Mouse (Mus musculus) intestine, embryonic 14.5 days (tissue): ENCODE results near the gene Snhg11. TPM values are rescaled to one million over a fixed set of nuclear protein-coding genes. Genes with fewer than 3 reads are reported as not detected.
A peak's percentile ranks its signal among the peaks of the same experiment; 100 is the strongest.

Source experiments
- ATAC-seq: fragments of 200-750 bp; cut with Nextera tagmentation; replicated peaks from 2 replicates; pipeline ENCODE4 v1.8.0; 2017; ENCODE audit warnings: low read depth, moderate number of reproducible peaks, moderate TSS enrichment, moderate library complexity; ENCODE audit not compliant: low FRiP score, low TSS enrichment
- DNase-seq: peaks from one replicate; pipeline ENCODE4 v3.0.0-alpha.2; 2018; ENCODE audit warnings: low spot score
- H3K27ac ChIP-seq: fragments of 300-500 bp; sonication (generic); 2 replicates; pipeline ENCODE4 v1.5.1; 2014; ENCODE audit warnings: low read depth, mild to moderate bottlenecking, control low read depth
- H3K27me3 ChIP-seq: fragments of 300-500 bp; sonication (generic); replicated peaks from 2 replicates; pipeline ENCODE4 v1.6.1; 2014; ENCODE audit warnings: low read length, control low read depth; ENCODE audit not compliant: control insufficient read depth, insufficient read depth
- H3K36me3 ChIP-seq: fragments of 300-500 bp; sonication (generic); 2 replicates; pipeline ENCODE4 v1.6.1; 2014; ENCODE audit warnings: low read length, control low read depth; ENCODE audit not compliant: control insufficient read depth, insufficient read depth
- H3K4me1 ChIP-seq: fragments of 300-500 bp; sonication (generic); replicated peaks from 2 replicates; pipeline ENCODE4 v1.6.1; 2014; ENCODE audit warnings: low read length, control low read depth, mixed read lengths; ENCODE audit not compliant: control insufficient read depth, insufficient read depth
- H3K4me2 ChIP-seq: fragments of 300-500 bp; sonication (generic); 2 replicates; pipeline ENCODE4 v1.6.1; 2014; ENCODE audit warnings: low read length
- H3K4me3 ChIP-seq: fragments of 300-500 bp; sonication (generic); 2 replicates; pipeline ENCODE4 v1.5.1; 2014; ENCODE audit warnings: low read depth, low read length, control low read depth, mixed read lengths
- H3K9ac ChIP-seq: fragments of 300-500 bp; sonication (generic); 2 replicates; pipeline ENCODE4 v1.6.1; 2014; ENCODE audit warnings: mild to moderate bottlenecking, low read length
- H3K9me3 ChIP-seq: fragments of 300-500 bp; sonication (generic); 2 replicates; pipeline ENCODE4 v1.6.1; 2016; ENCODE audit warnings: low read length, control low read depth; ENCODE audit not compliant: control insufficient read depth
- WGBS: fragments of 180-500 bp; shearing (Covaris S2); extraction: QIAGEN DNeasy Blood & Tissue Kit; methylation state at CpG from one replicate; pipeline ENCODE4 v1.1.7; 2014; 5-methylcytosine and 5-hydroxymethylcytosine counted together
- polyA plus RNA-seq: library from polyadenylated mRNA; unstranded; fragments of >200 nt; fragmentation: Nextera tagmentation; extraction: Ambion mirVana; gene quantifications from 2 replicates; pipeline ENCODE4 v1.2.1, GENCODE M21; 2014

Gene Snhg11
- polyA plus RNA-seq, 1 experiment from 2014 or later, result 6.1 TPM

- 21% methylated on average over 14 of the region's 14 CpGs for WGBS
- Histone ChIP-seq H3K9ac (peak overlapping the region; percentile 29), H3K27me3 (no peaks in the 10 kb centered on the region), H3K36me3 (no peaks in the 10 kb centered on the region), H3K27ac (no peak overlapping the region), H3K9me3 (no peaks in the 10 kb centered on the region), H3K4me1 (peaks cover 10% of the 10 kb centered on the region), H3K4me3 (peak overlapping the region; percentile 67), H3K4me2 (peak overlapping the region; percentile 65)
- ATAC-seq, result peak; percentile 14
- no peak for DNase-seq
These were observed 33.7 kb downstream of the Snhg11 start for GRCm38 (mm10) chr2:158408997-158409594.

GRCm38 (mm10) chr2:158409595-158410021 lies 34.2 kb downstream of the Snhg11 start, which contains the start of gene Ralgapb:
Gene Ralgapb, plus strand, starts transcription at chr2:158409848.
- ATAC-seq (peak; percentile 86), DNase-seq (peak; percentile 96)
- no peaks in the 10 kb centered on the region for H3K27me3 ChIP-seq
- peak within 1 kb of the TSS; percentile 67 for H3K4me3 ChIP-seq
- H3K4me2 ChIP-seq, result peak within 1 kb of the TSS; percentile 93
- no peaks in the 10 kb centered on the region for H3K36me3 ChIP-seq
- H3K4me1 ChIP-seq, result peaks cover 10% of the 10 kb centered on the region
- no peaks in the 10 kb centered on the region for H3K9me3 ChIP-seq
- H3K9ac ChIP-seq, result peak within 1 kb of the TSS; percentile 76
- H3K27ac ChIP-seq, result peak within 1 kb of the TSS; percentile 57
- under 1% methylated on average over 44 of the region's 46 CpGs for WGBS

GRCm38 (mm10) chr2:158410022-158411014 lies 34.9 kb downstream of the Snhg11 start:
- Histone ChIP-seq H3K27ac (peak overlapping the region; percentile 57), H3K4me2 (peak overlapping the region; percentile 93), H3K27me3 (no peaks in the 10 kb centered on the region), H3K4me3 (peak overlapping the region; percentile 67), H3K9me3 (no peaks in the 10 kb centered on the region), H3K9ac (peak overlapping the region; percentile 76), H3K4me1 (peaks cover 10% of the 10 kb centered on the region), H3K36me3 (no peaks in the 10 kb centered on the region)
- ATAC-seq (peak; percentile 75), DNase-seq (peak; percentile 72)
- 3% methylated on average over 30 of the region's 67 CpGs for WGBS

- Histone ChIP-seq H3K4me3 (no peak overlapping the region), H3K36me3 (no peaks in the 10 kb centered on the region), H3K9ac (no peak overlapping the region), H3K9me3 (no peaks in the 10 kb centered on the region), H3K4me2 (no peak overlapping the region), H3K4me1 (peaks cover 10% of the 10 kb centered on the region), H3K27me3 (no peaks in the 10 kb centered on the region), H3K27ac (no peak overlapping the region)
- ATAC-seq (no peak), DNase-seq (no peak)
- 77% methylated on average over 2 of the region's 2 CpGs for WGBS
These were observed 37.8 kb downstream of the Snhg11 start for GRCm38 (mm10) chr2:158413240-158413639.

GRCm38 (mm10) chr2:158415826-158416225 lies 40.4 kb downstream of the Snhg11 start:
- Histone ChIP-seq H3K4me2 (no peak overlapping the region), H3K9me3 (no peaks in the 10 kb centered on the region), H3K9ac (no peak overlapping the region), H3K27ac (no peak overlapping the region), H3K27me3 (no peaks in the 10 kb centered on the region), H3K4me1 (peaks cover 4% of the 10 kb centered on the region), H3K4me3 (no peak overlapping the region), H3K36me3 (no peaks in the 10 kb centered on the region)
- WGBS, result 92% methylated on average over 1 of the region's 1 CpGs
- ATAC-seq (no peak), DNase-seq (no peak)

GRCm38 (mm10) chr2:158418663-158419062 lies 43.2 kb downstream of the Snhg11 start:
- no peaks in the 10 kb centered on the region for H3K9me3 ChIP-seq
- no peaks in the 10 kb centered on the region for H3K4me1 ChIP-seq
- peaks cover 6% of the 10 kb centered on the region; the same call in 1 of the 2 replicates for H3K36me3 ChIP-seq
- H3K4me3 ChIP-seq, result no peak overlapping the region
- no peak for ATAC-seq
- 80% methylated on average over 1 of the region's 1 CpGs for WGBS
- no peak overlapping the region for H3K27ac ChIP-seq
- H3K27me3 ChIP-seq, result no peaks in the 10 kb centered on the region
- H3K4me2 ChIP-seq, result no peak overlapping the region
- DNase-seq, result no peak
- no peak overlapping the region for H3K9ac ChIP-seq

Other genes with a start within 250 kb of the Snhg11 start
- 54.4 and 59.7 TPM in 2 replicates for gene Tgm2, start 229.2 kb upstream of the Snhg11 start, polyA plus RNA-seq
- gene D630003M21Rik, start 146.4 kb upstream of the Snhg11 start, polyA plus RNA-seq, result 1.5 and 1.8 TPM in 2 replicates
- gene Bpi, start 117.5 kb upstream of the Snhg11 start, polyA plus RNA-seq, result not detected in 2 replicates
- 4.4 and 5.1 TPM in 2 replicates for gene Lbp, start 69.1 kb upstream of the Snhg11 start, polyA plus RNA-seq
- 19.5 and 20.3 TPM in 2 replicates for gene Ralgapb, start 34.2 kb downstream of the Snhg11 start, polyA plus RNA-seq
- gene Adig, start 127.0 kb downstream of the Snhg11 start, polyA plus RNA-seq, result not detected in 2 replicates
- gene Arhgap40, start 137.2 kb downstream of the Snhg11 start, polyA plus RNA-seq, result 0.11 and 0.15 TPM in 2 replicates
- gene Slc32a1, start 235.1 kb downstream of the Snhg11 start, polyA plus RNA-seq, result not detected in 2 replicates
- 12.7 and 13.0 TPM in 2 replicates for gene Actr5, start 249.2 kb downstream of the Snhg11 start, polyA plus RNA-seq